Mouse (Mus musculus): ENCODE measurements at regions not wholly inside any gene's neighbourhood (a gene's known extent, or its start where the extent isn't known, plus 50 kb on each side); places are given as distances from the start of the nearest gene placed in this dataset.

GRCm38 (mm10) chr10:67654518-67654917 lies 105.8 kb upstream of the Ado start:
- no peak for TF ChIP-seq CTCF (IDR thresholded peaks at IDR 0.05; ENCODE audit: low read depth, low read length)
- TF ChIP-seq POLR2A (IDR thresholded peaks at IDR 0.05; ENCODE audit: borderline replicate concordance, low read depth, low read length): no peak

Measured in bone marrow macrophage, adult 2 months (primary cell).